Mouse (Mus musculus) midbrain, embryonic 15.5 days (tissue): ENCODE results near the gene Rnf10. TPM values are rescaled to one million over a fixed set of nuclear protein-coding genes. Genes with fewer than 3 reads are reported as not detected.
"Not testable (repeated sequence)": the region's sequence is repeated elsewhere in the genome, so short reads cannot be mapped to it uniquely, and the experiment has no call there.

Source experiments
- ATAC-seq: fragments of 200-750 bp; cut with Nextera tagmentation; replicated peaks from 2 replicates; pipeline ENCODE4 v1.8.0; 2017; ENCODE audit warnings: moderate TSS enrichment
- H3K27ac ChIP-seq: fragments of 300-500 bp; sonication (generic); 2 replicates; pipeline ENCODE4 v1.5.1; 2015; ENCODE audit warnings: mild to moderate bottlenecking, inconsistent platforms
- H3K27me3 ChIP-seq: fragments of 300-500 bp; sonication (generic); replicated peaks from 2 replicates; pipeline ENCODE4 v1.6.1; 2015; ENCODE audit warnings: inconsistent platforms
- H3K36me3 ChIP-seq: fragments of 300-500 bp; sonication (generic); replicated peaks from 2 replicates; pipeline ENCODE4 v1.6.1; 2015; ENCODE audit warnings: inconsistent platforms
- H3K4me1 ChIP-seq: fragments of 300-500 bp; sonication (generic); 2 replicates; pipeline ENCODE4 v1.6.1; 2015; ENCODE audit warnings: inconsistent platforms
- H3K4me2 ChIP-seq: fragments of 300-500 bp; sonication (generic); 2 replicates; pipeline ENCODE4 v1.6.1; 2015; ENCODE audit warnings: inconsistent platforms, mild to moderate bottlenecking, moderate library complexity
- H3K4me3 ChIP-seq: fragments of 300-500 bp; sonication (generic); 2 replicates; pipeline ENCODE4 v1.5.1; 2015; ENCODE audit warnings: mild to moderate bottlenecking, inconsistent platforms
- H3K9ac ChIP-seq: fragments of 300-500 bp; sonication (generic); 2 replicates; pipeline ENCODE4 v1.6.1; 2015; ENCODE audit warnings: mild to moderate bottlenecking, inconsistent platforms
- H3K9me3 ChIP-seq: fragments of 300-500 bp; sonication (generic); 2 replicates; pipeline ENCODE4 v1.6.1; 2016; ENCODE audit warnings: inconsistent platforms
- WGBS: fragments of 180-500 bp; shearing (Covaris S2); methylation state at CpG from one replicate; pipeline ENCODE4 v1.1.7; 2015; ENCODE audit warnings: mixed read lengths; 5-methylcytosine and 5-hydroxymethylcytosine counted together
- polyA plus RNA-seq: library from polyadenylated mRNA; unstranded; fragments of >200 nt; fragmentation: Nextera tagmentation; extraction: Ambion mirVana; gene quantifications from 2 replicates; pipeline ENCODE4 v1.2.1, GENCODE M21; 2015

Rnf10 gene
- polyA plus RNA-seq, result 202 and 219 TPM in 2 replicates

DNA sequence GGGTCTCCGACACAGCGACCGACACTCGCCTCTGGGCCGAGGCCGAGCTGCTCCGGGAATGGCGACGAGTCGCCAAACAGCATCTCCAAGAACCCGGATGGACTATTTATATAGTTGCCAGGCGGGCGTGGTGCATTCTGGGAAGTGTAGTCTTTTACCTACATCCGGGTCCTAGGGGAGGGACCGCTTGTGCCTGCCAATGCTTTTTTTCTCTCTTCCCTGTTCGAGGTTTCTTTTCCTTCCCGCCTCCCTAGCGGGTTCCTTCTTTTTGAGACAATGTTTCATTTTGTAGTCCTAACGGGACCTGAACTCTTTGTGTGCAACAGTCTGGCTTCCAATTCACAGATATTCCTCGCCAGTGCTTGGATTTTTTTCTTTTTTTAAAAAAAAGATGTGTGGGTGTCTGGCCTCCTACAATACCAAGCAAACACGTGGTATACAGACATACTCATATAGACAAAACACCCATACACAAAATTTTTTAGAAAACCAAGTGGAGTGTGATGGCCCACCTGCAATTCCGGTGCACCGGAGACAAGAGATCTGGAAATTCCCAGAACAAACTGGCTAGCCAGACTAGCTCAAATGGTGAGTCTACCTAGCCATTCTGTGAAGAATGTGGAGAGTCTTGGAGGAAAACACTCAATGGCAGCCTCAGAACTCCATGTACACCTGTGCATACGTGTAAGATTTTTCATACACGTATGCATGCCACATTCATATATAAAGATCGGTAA is at the start of gene Rnf10:
Gene Rnf10 (minus strand): TSS at position 87 of the 737 bp plus-strand sequence.
- Histone ChIP-seq H3K4me1 (peaks cover 47% of the 10 kb centered on the region), H3K9ac (peak within 1 kb of the TSS; percentile 98), H3K36me3 (no peaks in the 10 kb centered on the region), H3K27me3 (no peaks in the 10 kb centered on the region), H3K9me3 (no peaks in the 10 kb centered on the region), H3K4me3 (peak within 1 kb of the TSS; percentile 92), H3K27ac (peak within 1 kb of the TSS; percentile 93), H3K4me2 (peak within 1 kb of the TSS; percentile 56)
- peak; percentile 91 for ATAC-seq
- WGBS, result 12% methylated on average over 26 of the region's 26 CpGs

GRCm38 (mm10) chr5:115319004-115319940 is 46.6 kb upstream of the Rnf10 start:
- ATAC-seq, result peak; percentile 70
- no peaks in the 10 kb centered on the region for H3K27me3 ChIP-seq
- H3K4me1 ChIP-seq, result peaks cover 32% of the 10 kb centered on the region
- peak overlapping the region; percentile 61 for H3K27ac ChIP-seq
- peak overlapping the region; percentile 66 for H3K4me2 ChIP-seq
- peak overlapping the region; percentile 34 for H3K4me3 ChIP-seq
- H3K9ac ChIP-seq, result peak overlapping the region; percentile 28; the same call in 1 of the 2 replicates
- no peaks in the 10 kb centered on the region for H3K36me3 ChIP-seq
- H3K9me3 ChIP-seq, result no peaks in the 10 kb centered on the region
- WGBS, result under 1% methylated on average over 22 of the region's 22 CpGs

GRCm38 (mm10) chr5:115317645-115318328 is 45.1 kb upstream of the Rnf10 start:
- Histone ChIP-seq H3K9ac (no peak overlapping the region), H3K9me3 (no peaks in the 10 kb centered on the region), H3K27me3 (no peaks in the 10 kb centered on the region), H3K36me3 (no peaks in the 10 kb centered on the region), H3K4me3 (no peak overlapping the region), H3K27ac (peak overlapping the region; percentile 67), H3K4me1 (peaks cover 32% of the 10 kb centered on the region), H3K4me2 (no peak overlapping the region)
- 8% methylated on average over 10 of the region's 10 CpGs for WGBS
- 0 out of 2 replicates have a peak, but pooled peaks have one; percentile 25 for ATAC-seq

- ATAC-seq, result no peak
- Histone ChIP-seq H3K27ac (peak overlapping the region; percentile 67), H3K9ac (no peak overlapping the region), H3K9me3 (no peaks in the 10 kb centered on the region), H3K36me3 (no peaks in the 10 kb centered on the region), H3K4me2 (0 out of 2 replicates have a peak overlapping the region, but pooled peaks have one; percentile 4), H3K4me3 (no peak overlapping the region), H3K4me1 (peaks cover 32% of the 10 kb centered on the region), H3K27me3 (no peaks in the 10 kb centered on the region)
- WGBS, result 3% methylated on average over 14 of the region's 14 CpGs
These were observed 44.4 kb upstream of the Rnf10 start for GRCm38 (mm10) chr5:115316968-115317644.

- Histone ChIP-seq H3K4me1 (peaks cover 20% of the 10 kb centered on the region), H3K9me3 (no peaks in the 10 kb centered on the region), H3K27me3 (no peaks in the 10 kb centered on the region), H3K4me2 (no peak overlapping the region), H3K27ac (no peak overlapping the region), H3K9ac (no peak overlapping the region), H3K4me3 (no peak overlapping the region), H3K36me3 (no peaks in the 10 kb centered on the region)
- WGBS, result 37% methylated on average over 5 of the region's 5 CpGs
- ATAC-seq, result no peak
These were observed 40.9 kb upstream of the Rnf10 start for GRCm38 (mm10) chr5:115313668-115313943.

DNA sequence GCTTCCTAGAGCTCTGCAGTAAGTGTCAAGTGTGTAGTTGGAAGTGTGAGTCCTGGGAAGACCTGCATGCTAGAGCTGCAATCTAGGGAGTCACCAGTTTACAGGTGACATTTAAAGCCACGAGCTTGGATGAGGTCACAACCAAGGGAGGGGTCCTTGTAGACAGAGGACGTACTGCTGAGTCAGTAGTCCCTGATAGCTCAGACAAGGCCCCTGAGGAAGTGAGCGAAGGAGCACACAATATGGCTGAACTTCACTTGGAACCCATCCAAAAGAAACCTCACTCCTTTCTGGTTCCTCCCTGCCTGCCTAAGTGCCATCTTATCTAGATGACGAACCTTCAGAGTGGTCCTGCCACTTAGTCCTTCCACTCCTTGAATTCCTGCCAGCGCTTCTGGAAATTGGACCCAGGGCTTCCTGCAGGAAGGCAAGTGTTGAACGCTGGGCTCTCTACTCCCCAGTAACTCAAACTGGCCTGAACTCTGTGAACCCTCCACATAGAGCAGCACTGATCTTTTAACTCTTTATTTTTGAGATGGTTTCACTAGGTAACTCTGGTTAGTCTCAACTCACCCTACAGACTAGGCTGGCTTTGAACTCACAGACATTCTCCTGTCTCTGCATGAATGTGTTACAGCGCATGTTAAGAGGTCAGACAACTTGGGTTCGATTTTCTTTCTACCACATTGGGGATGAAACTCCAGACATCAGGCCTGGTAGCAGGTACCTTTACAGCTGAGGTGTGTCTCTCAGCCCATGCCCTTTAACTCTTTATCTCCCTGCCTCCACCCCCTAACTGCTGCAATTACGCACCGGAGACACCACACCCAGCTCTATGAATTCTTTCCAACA is 40.3 kb upstream of the Rnf10 start:
- H3K4me1 ChIP-seq, result peaks cover 17% of the 10 kb centered on the region
- ATAC-seq, result no peak
- 81% methylated on average over 10 of the region's 10 CpGs for WGBS
- no peaks in the 10 kb centered on the region for H3K9me3 ChIP-seq
- H3K4me2 ChIP-seq, result no peak overlapping the region
- no peak overlapping the region for H3K4me3 ChIP-seq
- no peak overlapping the region for H3K27ac ChIP-seq
- no peak overlapping the region for H3K9ac ChIP-seq
- no peaks in the 10 kb centered on the region for H3K27me3 ChIP-seq
- H3K36me3 ChIP-seq, result no peaks in the 10 kb centered on the region

- H3K9ac ChIP-seq, result no peak overlapping the region
- no peak overlapping the region for H3K4me3 ChIP-seq
- ATAC-seq, result no peak
- H3K4me1 ChIP-seq, result peaks cover 10% of the 10 kb centered on the region
- 84% methylated on average over 4 of the region's 4 CpGs for WGBS
- no peaks in the 10 kb centered on the region for H3K27me3 ChIP-seq
- H3K9me3 ChIP-seq, result no peaks in the 10 kb centered on the region
- no peak overlapping the region for H3K27ac ChIP-seq
- no peaks in the 10 kb centered on the region for H3K36me3 ChIP-seq
- no peak overlapping the region for H3K4me2 ChIP-seq
These were observed 39.7 kb upstream of the Rnf10 start for GRCm38 (mm10) chr5:115312354-115312753.

DNA sequence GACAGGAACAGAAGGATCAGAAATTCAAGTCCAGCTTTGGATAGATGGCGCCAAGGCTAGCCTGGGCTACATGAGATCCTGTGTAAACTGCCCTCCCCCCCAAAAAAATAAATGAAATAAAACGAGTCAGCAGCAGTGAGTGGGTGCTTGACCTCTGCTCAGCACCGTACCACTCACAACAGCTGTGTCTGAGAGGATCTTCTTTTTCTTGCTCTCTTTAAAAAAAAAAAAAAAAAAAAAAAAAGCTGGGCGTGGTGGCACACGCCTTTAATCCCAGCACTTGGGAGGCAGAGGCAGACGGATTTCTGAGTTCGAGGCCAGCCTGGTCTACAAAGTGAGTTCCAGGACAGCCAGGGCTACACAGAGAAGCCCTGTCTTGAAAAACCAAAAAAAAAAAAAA is 29.5 kb upstream of the Rnf10 start:
- H3K27ac ChIP-seq, H3K27me3 ChIP-seq, H3K9me3 ChIP-seq, H3K9ac ChIP-seq, ATAC-seq, H3K36me3 ChIP-seq: not testable (repeated sequence)
- peak overlapping the region; percentile 70 for H3K4me2 ChIP-seq
- 0 out of 2 replicates have a peak overlapping the region, but pooled peaks have one; percentile 62 for H3K4me3 ChIP-seq
- 89% methylated on average over 7 of the region's 7 CpGs for WGBS
- peaks cover 29% of the 10 kb centered on the region for H3K4me1 ChIP-seq

DNA sequence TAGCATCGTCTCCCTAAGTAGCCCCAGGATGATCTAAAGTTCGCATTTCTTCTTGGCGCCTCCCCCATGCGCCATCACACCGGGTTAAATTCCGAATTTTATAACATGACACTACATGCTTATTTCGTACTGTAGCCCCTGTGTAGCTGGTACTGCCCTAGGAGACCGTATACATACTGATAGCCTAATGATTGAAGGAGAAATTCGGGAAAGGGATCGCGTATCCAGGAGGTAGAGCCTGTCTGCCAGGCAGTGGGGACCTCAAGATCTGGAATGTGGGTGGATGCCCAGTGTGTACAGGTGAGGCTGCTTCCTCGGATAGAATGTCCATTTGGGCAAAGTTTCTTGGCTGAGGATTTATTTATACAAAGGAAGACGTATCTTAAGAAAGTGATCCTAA is 28.9 kb upstream of the Rnf10 start:
- no peaks in the 10 kb centered on the region for H3K9me3 ChIP-seq
- 26% methylated on average over 13 of the region's 13 CpGs for WGBS
- peaks cover 29% of the 10 kb centered on the region for H3K4me1 ChIP-seq
- peak overlapping the region; percentile 62 for H3K4me3 ChIP-seq
- H3K27me3 ChIP-seq, result no peaks in the 10 kb centered on the region
- H3K4me2 ChIP-seq, result peak overlapping the region; percentile 70
- no peak for ATAC-seq
- peaks cover 8% of the 10 kb centered on the region; the same call in 1 of the 2 replicates for H3K36me3 ChIP-seq
- H3K27ac ChIP-seq, result peak overlapping the region; percentile 43
- H3K9ac ChIP-seq, result peak overlapping the region; percentile 47

- peak within 1 kb of the TSS; percentile 91 for H3K27ac ChIP-seq
- peak; percentile 98 for ATAC-seq
- peak within 1 kb of the TSS; percentile 70 for H3K9ac ChIP-seq
- H3K27me3 ChIP-seq, result no peaks in the 10 kb centered on the region
- peaks cover 29% of the 10 kb centered on the region for H3K4me1 ChIP-seq
- peak within 1 kb of the TSS; percentile 62 for H3K4me3 ChIP-seq
- no peaks in the 10 kb centered on the region for H3K9me3 ChIP-seq
- H3K36me3 ChIP-seq, result peaks cover 9% of the 10 kb centered on the region; the same call in 1 of the 2 replicates
- H3K4me2 ChIP-seq, result peak within 1 kb of the TSS; percentile 70
- WGBS, result under 1% methylated on average over 66 of the region's 66 CpGs
These were observed 28.3 kb upstream of the Rnf10 start, which contains the start of gene Dynll1 for GRCm38 (mm10) chr5:115300792-115301614. TSS of gene Dynll1 (minus strand) at chr5:115300999.
